Mouse (Mus musculus) adrenal gland (tissue): ENCODE results near the gene Lrch1.

Experiments
- intact Hi-C: fragments of 180-260 bp; cut with DNase I; formaldehyde crosslinking; loops from one replicate; pipeline ENCODE4 v1.15.1; 2025

Lrch1 gene

GRCm38 (mm10) chr14:74924031-74924430 lies 23.6 kb downstream of the Lrch1 start:
- intact Hi-C loops, result no loop called here

- intact Hi-C loops, result no loop called here
Measured at GRCm38 (mm10) chr14:74922039-74922736, 25.5 kb downstream of the Lrch1 start.

- intact Hi-C loops, result no loop called here
Measured at GRCm38 (mm10) chr14:74921471-74921870, 26.2 kb downstream of the Lrch1 start.

GRCm38 (mm10) chr14:74919132-74919531 lies 28.5 kb downstream of the Lrch1 start:
- intact Hi-C loops, result no loop called here

- intact Hi-C loops, result no loop called here
Measured at GRCm38 (mm10) chr14:74918521-74919103, 29.1 kb downstream of the Lrch1 start.

GRCm38 (mm10) chr14:74917504-74918124 lies 30.1 kb downstream of the Lrch1 start:
- intact Hi-C loops, result no loop called here

- intact Hi-C loops, result no loop called here
Measured at GRCm38 (mm10) chr14:74916691-74917090, 31.0 kb downstream of the Lrch1 start.

GRCm38 (mm10) chr14:74916075-74916474 lies 31.6 kb downstream of the Lrch1 start:
- intact Hi-C loops, result no loop called here

GRCm38 (mm10) chr14:74915658-74916057 lies 32.0 kb downstream of the Lrch1 start:
- intact Hi-C loops, result no loop called here

GRCm38 (mm10) chr14:74915025-74915424 lies 32.7 kb downstream of the Lrch1 start:
- intact Hi-C loops, result no loop called here

- intact Hi-C loops, result no loop called here
Measured at GRCm38 (mm10) chr14:74913381-74914230, 34.1 kb downstream of the Lrch1 start.

GRCm38 (mm10) chr14:74910363-74910762 lies 37.3 kb downstream of the Lrch1 start:
- intact Hi-C loops, result no loop called here

GRCm38 (mm10) chr14:74909021-74909420 lies 38.7 kb downstream of the Lrch1 start:
- intact Hi-C loops, result loop anchor here (5.0 kb wide), 1 partner anchor 38 kb away; the partner anchor contains the start of gene Lrch1

- intact Hi-C loops, result loop anchor here (5.0 kb wide), 1 partner anchor 39 kb away; the partner anchor contains the start of gene Lrch1
Measured at GRCm38 (mm10) chr14:74908250-74908649, 39.4 kb downstream of the Lrch1 start.

GRCm38 (mm10) chr14:74907706-74908105 lies 40.0 kb downstream of the Lrch1 start:
- intact Hi-C loops, result loop anchor here (5.0 kb wide), 1 partner anchor 40 kb away; the partner anchor contains the start of gene Lrch1

GRCm38 (mm10) chr14:74905990-74906389 lies 41.7 kb downstream of the Lrch1 start:
- intact Hi-C loops, result loop anchor here (5.0 kb wide), 1 partner anchor 41 kb away; the partner anchor contains the start of gene Lrch1

- intact Hi-C loops, result no loop called here
Measured at GRCm38 (mm10) chr14:74904442-74904841, 43.2 kb downstream of the Lrch1 start.

GRCm38 (mm10) chr14:74903047-74903446 lies 44.6 kb downstream of the Lrch1 start:
- intact Hi-C loops, result no loop called here

GRCm38 (mm10) chr14:74900705-74901369 lies 46.8 kb downstream of the Lrch1 start:
- intact Hi-C loops, result no loop called here

- intact Hi-C loops, result no loop called here
Measured at GRCm38 (mm10) chr14:74899953-74900704, 47.5 kb downstream of the Lrch1 start.
